Mouse (Mus musculus): ENCODE results near the gene 3830403N18Rik. TPM values are rescaled to one million over a fixed set of nuclear protein-coding genes. Genes with fewer than 3 reads are reported as not detected.
"Not testable (repeated sequence)": the region's sequence is repeated elsewhere in the genome, so short reads cannot be mapped to it uniquely, and the experiment has no call there.

The 3830403N18Rik gene
- polyA plus RNA-seq (2014; fragmentation: Nextera tagmentation; extraction: Ambion mirVana), result 1.9 and 3.2 TPM in 2 replicates

DNA sequence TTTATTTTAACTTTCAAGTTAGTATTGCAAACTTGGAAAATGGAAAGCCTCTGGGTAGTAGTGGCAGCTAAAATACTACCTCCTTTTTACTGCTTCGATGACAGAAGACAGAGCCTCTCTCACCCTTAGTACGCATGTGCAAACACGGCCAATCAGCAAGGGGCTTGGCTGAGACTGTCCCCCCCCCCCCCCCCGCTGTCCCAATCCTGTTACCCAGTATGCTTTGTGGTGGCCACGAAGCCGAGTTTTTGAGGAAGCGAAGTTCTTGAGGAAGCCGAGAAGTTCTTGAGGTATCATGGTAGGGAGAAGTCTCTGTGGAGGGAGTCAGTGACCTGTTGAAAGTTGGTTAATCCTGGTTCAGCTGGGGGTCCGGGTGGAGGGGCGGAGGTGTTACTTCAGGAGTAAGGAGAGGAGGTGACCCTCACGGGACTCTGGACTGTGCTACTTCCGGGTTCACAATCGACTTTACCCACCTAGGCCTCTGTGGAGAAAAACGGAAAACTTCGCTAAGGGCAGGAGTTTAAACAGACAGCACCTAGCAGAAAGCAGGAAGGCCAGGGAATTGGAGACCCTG is at the start of gene 3830403N18Rik:
Gene 3830403N18Rik (plus strand): TSS at position 237 of the 574 bp plus-strand sequence.
- H3K27me3 ChIP-seq (ENCODE audit: control insufficient read depth, insufficient read depth, low read length); H3K4me2 ChIP-seq; H3K4me1 ChIP-seq (ENCODE audit: control insufficient read depth, insufficient read depth, low read length); ATAC-seq (replicated peaks; ENCODE audit: insufficient number of reproducible peaks, low FRiP score, low TSS enrichment); H3K36me3 ChIP-seq (ENCODE audit: control insufficient read depth, insufficient read depth, low read length); H3K27ac ChIP-seq (ENCODE audit: low read depth, low read length); H3K9ac ChIP-seq (ENCODE audit: low read depth, low read length); H3K9me3 ChIP-seq (replicated peaks; ENCODE audit: control insufficient read depth, low read length); H3K4me3 ChIP-seq (ENCODE audit: low read depth, low read length): not testable (repeated sequence)
- WGBS (ENCODE audit: insufficient replicate concordance), result 73% methylated on average over 7 of the region's 15 CpGs

DNA sequence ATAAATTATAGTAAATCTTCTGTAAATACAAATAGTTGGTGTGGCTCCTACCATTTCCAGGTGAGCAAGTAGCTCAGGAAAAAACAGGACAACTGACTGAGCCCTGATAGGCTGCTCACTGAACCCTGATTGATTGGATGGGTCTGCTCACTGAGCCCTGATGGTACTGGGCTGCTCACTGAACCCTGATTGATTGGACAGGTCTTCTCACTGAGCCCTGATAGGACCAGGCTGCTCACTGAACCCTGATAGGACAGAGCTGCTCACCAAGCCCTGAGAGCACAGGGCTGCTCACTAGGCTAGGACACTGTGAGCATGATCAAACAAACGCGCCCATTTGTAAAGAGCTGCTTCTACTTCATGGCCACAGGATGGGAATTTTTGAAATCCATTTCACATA is 15.0 kb downstream of the 3830403N18Rik start:
- Histone ChIP-seq H3K4me1 (ENCODE audit: control insufficient read depth, insufficient read depth, low read length) (no peaks in the 10 kb centered on the region), H3K36me3 (ENCODE audit: control insufficient read depth, insufficient read depth, low read length) (no peaks in the 10 kb centered on the region), H3K27me3 (ENCODE audit: control insufficient read depth, insufficient read depth, low read length) (no peaks in the 10 kb centered on the region), H3K27ac (ENCODE audit: low read depth, low read length) (no peak overlapping the region), H3K9ac (ENCODE audit: low read depth, low read length) (no peak overlapping the region), H3K4me3 (ENCODE audit: low read depth, low read length) (no peak overlapping the region), H3K4me2 (no peak overlapping the region), H3K9me3 (replicated peaks; ENCODE audit: control insufficient read depth, low read length) (no peaks in the 10 kb centered on the region)
- 89% methylated on average over 2 of the region's 2 CpGs for WGBS (ENCODE audit: insufficient replicate concordance)
- no peak for ATAC-seq (replicated peaks; ENCODE audit: insufficient number of reproducible peaks, low FRiP score, low TSS enrichment)

- not testable (repeated sequence) for ATAC-seq (replicated peaks; ENCODE audit: insufficient number of reproducible peaks, low FRiP score, low TSS enrichment); H3K9ac ChIP-seq (ENCODE audit: low read depth, low read length); H3K4me3 ChIP-seq (ENCODE audit: low read depth, low read length); H3K36me3 ChIP-seq (ENCODE audit: control insufficient read depth, insufficient read depth, low read length); H3K9me3 ChIP-seq (replicated peaks; ENCODE audit: control insufficient read depth, low read length); H3K27me3 ChIP-seq (ENCODE audit: control insufficient read depth, insufficient read depth, low read length); H3K27ac ChIP-seq (ENCODE audit: low read depth, low read length); H3K4me2 ChIP-seq; H3K4me1 ChIP-seq (ENCODE audit: control insufficient read depth, insufficient read depth, low read length)
- no CpG with 5 or more reads among the region's 1 CpGs for whole genome bisulfite sequencing (ENCODE audit: insufficient replicate concordance)
Measured at GRCm38 (mm10) chrX:56186449-56186848, 50.1 kb downstream of the 3830403N18Rik start.

Other genes with a start within 250 kb of the 3830403N18Rik start
- not detected in 2 replicates for gene Gm773, start 76.3 kb downstream of the 3830403N18Rik start, polyA plus RNA-seq (2014; fragmentation: Nextera tagmentation; extraction: Ambion mirVana)
- 8.0 and 9.7 TPM in 2 replicates for gene Zfp449, start 209.8 kb downstream of the 3830403N18Rik start, polyA plus RNA-seq (2014; fragmentation: Nextera tagmentation; extraction: Ambion mirVana)
- gene Smim10l2a, start 238.0 kb downstream of the 3830403N18Rik start, polyA plus RNA-seq (2014; fragmentation: Nextera tagmentation; extraction: Ambion mirVana), result 2.0 and 3.2 TPM in 2 replicates

Measured in heart, embryonic 11.5 days (tissue).